Mouse (Mus musculus) heart, postnatal 4 days (tissue): Measurements from ENCODE around the gene Stat5b. TPM values are rescaled to one million over a fixed set of nuclear protein-coding genes. Genes with fewer than 3 reads are reported as not detected.

Experiments
- DNase-seq: peaks from one replicate; pipeline ENCODE4 v3.0.0; 2021
- total RNA-seq, 2 experiments: library from RNA; stranded (reverse); gene quantifications; 2 replicates each; pipeline ENCODE4 v1.2.3; 2021

Stat5b gene
- total RNA-seq, 2 experiments from 2014 or later, result 45.4 to 52.4 TPM

DNA sequence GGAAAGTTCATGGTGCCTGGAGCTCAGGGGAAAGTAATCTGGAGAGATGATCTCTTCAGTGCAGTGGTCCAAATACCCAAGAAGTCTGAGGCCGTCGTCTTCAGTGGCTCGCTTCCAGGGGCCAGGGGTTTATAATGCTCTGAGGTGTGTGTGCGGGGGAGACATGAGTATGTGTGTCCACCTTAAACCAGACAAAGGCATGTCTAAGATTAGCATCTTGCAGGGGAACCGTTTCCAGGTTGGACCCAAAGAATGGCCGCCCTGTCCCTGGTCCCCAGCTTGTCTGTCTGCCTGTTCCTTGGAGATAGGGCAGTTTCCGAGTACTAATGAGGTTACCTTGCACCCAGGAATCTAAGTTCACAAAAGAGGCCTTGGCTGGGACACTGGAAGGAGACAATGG lies 87.7 kb downstream of the Stat5b start, which contains the start of gene Hcrt:
TSS of gene Hcrt (minus strand) at position 101 of the 400 bp plus-strand sequence.
- no peak for DNase-seq

DNA sequence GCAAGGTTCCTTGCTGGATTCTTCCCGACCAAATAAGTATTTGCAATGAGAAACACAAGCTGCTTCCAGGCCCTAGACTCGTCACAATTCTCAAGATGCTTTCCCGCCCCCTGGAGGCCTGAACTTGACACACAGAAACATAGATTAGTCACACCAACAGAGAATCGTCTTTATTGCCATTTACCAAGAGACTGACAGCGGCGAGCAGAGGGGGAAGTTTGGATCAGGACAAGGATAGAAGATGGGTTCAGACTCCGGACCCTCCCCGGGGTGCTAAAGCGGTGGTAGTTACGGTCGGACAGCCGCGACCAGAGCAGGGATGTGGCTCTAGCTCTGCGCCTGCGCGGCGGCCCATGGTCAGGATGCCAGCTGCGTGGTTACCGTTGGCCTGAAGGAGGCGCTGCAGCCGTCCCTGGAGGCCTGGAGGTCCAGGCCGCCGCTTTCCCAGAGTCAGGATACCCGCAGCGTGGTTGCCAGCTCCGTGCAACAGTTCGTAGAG lies 88.9 kb downstream of the Stat5b start:
- peak; percentile 95 for DNase-seq

DNA sequence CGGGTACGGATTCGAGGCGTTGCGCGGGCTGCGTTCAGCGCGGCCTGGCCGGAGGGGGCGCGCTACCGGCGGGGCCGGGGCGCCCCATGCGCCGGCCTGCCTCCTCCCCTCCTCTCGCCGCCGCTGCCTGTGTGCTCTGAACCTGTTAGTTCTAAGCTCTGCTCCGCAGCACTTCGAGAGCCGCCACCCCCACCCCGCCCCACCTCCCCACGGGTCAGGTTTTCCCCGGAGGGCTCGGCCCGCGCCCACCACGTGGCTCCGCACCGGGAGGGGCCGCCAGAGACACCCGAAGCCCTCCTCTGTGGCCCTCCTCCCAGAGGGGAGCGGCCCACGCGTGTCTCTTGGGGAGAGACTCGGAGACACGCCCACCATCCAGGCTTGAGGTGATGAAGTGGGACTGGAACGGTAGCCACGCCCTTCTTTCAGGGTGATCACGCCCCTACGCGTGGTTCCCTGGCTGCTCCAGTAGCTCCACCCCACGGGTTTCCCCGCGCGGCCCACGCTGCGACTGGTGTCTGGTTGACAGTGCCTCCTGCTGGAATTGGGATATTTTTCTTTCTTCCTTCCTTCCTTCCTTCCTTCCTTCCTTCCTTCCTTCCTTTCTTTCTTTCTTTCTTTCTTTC lies 90.8 kb downstream of the Stat5b start, which contains the start of gene Kcnh4:
TSS of gene Kcnh4 (minus strand) at position 332 of the 623 bp plus-strand sequence.
- peak; percentile 47 for DNase-seq

DNA sequence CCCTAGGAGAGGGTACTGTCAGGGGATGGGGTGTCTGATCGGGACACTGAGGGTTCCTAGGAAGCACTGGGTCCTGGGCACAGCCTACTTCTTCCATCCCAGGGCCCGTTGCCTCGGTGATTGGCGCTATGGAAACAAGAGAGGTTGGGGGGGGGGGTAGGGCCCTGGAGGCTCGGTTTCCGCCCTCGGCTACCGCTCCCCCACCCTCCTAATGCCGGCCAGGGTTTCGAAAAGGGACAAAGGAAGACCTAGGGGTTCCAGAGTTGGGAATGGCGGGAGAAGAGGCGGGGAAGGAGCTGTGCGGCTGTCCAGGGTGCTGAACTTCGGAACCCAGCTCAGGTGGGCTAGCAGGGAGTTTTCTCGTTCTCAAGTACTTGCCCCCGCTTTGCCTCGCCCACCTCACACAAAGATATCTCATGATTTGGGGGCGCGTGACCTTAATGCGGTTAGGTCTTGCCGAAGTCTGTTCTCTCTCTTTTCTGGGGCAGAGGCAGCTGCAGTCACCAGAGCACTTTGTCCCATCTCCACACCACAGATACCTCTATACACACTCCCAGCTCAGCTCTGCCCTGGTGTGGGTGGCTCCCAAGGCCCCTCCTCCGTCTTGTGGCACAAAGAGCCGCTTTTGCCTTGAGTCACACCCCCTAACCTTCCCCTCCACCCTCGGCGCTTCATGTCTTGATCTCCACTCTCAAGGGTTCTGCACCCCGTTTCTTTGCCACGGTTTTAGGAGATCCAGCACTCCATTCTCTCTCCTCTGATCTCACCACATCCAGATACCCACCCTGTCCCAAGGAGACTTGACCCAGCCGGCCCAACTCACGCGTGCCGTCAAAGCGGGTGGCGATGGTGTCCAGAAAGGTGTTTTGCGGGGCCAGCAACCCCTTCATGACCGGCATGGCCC lies 91.6 kb downstream of the Stat5b start:
- peak; percentile 76 for DNase-seq

DNA sequence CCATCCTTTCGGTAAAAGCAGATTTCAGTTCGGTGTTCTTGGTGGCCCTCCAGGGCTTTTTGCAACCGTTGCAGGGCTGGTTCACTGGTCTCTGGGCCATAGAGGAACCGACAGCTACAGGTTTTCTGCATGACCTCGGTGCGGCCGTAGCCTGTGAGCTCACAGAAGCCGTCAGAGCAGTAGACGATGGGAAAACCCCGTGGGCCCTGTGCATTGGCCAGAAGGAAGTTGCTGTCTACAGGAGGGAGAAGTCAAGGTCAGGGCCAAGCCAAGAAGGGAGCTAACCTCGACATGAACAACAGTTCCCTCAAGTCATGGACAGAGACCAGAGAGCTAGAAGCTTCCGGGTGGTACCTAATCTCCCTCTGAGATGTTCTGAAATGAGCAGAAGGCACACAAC lies 93.0 kb downstream of the Stat5b start:
- no peak for DNase-seq

DNA sequence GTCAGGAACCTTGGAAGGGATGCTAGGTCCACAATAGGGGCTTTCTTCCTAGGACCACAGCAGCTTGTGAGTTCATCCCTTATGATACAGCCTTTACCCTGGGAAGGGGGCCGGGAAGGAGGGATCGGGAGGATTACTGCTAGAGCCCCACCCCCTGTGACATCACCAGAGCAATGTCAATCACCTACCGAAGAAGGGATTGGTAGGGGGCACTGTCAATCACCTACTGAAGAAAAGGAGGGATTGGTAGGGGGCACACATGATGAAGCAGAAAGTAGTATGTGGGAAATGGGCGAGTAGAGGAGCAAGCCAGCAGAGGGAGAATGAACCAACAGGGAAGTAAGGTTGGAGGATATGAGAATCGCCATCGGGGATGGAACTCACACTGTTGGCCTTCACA lies 94.0 kb downstream of the Stat5b start:
- no peak for DNase-seq

DNA sequence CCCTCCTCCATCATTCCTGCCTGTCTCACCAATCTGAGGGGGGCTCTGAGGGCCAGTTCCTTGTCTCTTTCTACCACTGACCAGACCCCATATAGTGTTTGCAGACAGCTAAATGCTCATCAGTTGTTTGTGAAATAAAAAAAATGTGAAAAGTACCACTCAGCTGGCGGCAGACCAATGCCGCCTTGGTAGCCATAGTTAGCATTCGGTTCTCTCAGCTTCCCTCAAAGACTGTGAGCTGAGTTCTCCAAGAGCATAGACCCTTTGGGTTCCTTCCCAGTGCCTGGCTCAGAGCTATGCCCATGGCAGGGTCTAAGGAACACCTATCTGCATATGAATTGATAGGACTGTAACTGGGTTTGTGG lies 95.8 kb downstream of the Stat5b start:
- no peak for DNase-seq

DNA sequence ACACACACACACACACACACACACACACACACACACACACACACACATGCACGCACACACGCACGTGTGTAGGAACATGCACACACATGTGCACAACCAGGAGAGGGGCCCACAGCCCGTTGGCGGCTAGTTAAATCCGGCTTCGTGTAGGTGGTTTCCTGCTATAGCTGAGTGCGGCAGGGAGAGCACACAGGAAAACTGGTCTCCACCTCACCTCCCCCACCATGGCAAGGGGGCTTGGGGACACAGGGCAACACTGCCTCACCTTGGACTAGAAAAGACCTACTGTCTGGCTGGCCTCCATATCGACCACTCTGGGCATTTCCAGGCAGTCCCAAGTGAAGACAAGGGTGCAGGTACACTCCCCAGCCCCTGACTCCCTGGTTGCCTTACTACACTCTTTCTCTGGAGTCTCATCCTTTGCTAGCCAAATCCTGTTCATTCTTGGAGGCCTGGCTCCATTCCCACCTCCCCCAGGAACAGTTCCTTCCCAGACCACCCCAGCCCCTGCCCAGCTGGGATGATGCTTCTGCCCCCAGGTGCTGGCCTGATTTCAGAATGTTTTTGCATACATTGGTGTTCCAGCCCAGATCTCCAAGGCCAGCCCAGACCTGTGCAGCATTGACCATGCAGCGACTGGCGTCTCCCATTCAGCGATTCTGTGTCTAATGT lies 96.4 kb downstream of the Stat5b start:
- no peak for DNase-seq

DNA sequence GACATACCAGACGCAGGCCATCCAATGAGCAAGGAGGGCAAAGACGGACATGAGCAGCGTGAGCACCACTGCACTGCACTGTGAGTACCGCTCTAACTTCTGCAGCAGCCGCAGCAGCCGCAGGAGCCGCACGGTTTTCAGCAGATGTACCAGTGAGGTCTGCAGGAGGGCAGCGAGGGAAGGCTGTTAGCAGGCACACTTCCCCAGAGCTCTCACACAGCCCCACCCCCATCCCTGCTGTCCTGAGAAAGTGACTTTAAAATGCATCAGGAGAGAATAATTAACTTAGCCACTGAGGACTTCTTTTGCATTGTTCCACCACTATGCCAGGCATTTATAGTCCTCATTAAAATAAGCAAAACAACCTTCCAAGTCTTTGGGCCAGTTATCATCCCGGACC lies 98.2 kb downstream of the Stat5b start:
- no peak for DNase-seq

DNA sequence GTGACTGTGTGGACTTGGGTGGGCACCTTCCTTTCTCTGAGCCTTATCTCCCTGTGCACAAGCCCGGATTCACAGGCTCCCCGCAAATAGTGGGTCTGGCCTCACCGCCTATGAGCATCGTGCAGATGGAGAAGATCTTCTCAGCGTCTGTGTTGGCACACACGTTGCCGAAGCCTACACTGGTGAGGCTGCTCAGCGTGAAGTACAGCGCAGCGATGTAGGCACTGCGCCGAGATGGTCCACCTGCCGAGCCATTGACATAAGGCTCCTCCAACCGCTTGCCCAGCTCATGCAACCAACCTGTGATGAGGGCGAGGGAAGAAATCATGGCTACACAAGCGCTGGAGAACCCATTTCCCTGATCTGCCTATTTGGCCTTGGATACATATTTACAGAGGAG lies 100.4 kb downstream of the Stat5b start:
- DNase-seq, result no peak

DNA sequence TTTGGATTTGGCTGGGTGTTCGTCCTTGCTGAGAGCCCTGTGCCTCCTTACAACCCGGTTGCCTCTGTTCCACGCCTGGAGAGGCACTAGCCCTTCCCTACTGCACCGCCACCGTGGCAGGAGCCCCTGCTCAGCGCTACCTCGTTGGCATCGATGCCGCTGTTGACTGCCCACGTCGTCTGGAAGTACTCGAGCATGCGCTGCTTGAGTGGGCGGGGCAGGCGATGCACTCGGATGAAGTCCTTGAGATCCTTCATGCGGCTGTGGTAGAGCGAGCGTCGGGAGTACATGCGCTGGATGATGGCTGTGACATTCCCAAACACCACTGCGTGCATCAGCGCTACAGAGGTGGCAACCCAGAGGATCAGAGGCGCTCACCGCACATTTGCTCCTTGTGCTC lies 101.1 kb downstream of the Stat5b start:
- no peak for DNase-seq

DNA sequence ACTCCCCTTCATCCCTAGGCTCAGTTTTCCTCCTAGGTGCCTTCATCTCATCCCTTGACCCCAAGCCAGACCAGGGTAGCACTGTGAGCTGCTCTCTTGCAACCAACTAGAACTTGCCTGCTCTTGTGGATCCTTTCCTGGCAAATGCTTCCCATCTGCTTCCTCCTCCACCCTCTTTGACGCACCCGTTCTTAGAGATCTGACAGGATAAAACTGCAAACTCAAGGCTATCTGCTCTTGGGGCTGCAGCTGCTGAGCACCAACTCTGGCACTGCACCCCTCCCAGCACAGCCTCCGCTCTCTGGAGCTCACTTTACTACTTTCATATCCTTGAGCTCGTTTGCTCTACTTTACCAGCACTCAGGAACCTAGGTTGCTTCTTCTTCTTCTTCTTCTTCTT lies 101.9 kb downstream of the Stat5b start:
- DNase-seq, result no peak

DNA sequence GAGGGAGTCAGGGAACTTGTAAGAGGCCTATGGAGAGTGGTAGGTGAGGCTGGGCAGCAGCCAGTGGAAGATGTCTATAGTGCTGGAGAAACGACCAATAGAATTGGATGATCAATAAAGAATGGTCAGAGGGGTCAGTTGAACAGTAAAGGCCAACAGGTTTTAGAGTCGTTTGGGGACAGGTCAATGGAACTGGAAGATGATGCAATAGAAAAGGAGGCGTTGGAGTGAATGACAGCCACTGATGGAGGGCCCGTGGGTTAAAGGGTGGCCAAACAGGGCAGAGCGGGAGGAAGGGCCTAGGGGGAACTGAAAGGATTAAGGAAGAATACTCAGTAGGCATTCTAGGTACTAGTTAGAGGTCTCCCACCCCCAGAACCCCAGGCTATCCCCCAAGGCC lies 103.4 kb downstream of the Stat5b start:
- no peak for DNase-seq

DNA sequence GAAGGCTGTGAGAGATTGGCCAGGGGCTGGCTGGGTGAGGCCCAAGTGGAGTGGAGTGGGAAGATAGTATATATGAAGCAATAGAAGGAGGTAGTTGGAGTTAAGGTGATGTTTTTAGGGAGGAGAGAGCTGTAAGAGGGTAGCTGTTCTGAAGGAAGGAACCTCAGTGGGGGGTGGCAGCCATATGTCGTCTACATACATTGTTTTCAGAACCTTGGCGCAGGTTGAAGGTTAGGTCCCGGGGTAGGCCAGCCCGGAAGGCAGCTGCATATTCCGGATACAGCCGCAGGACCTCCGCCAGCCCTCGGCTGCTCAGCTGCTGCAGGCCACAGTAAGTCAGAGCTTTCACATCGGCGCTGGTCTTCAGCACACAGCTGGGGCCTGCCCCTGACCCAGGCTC lies 104.0 kb downstream of the Stat5b start:
- no peak for DNase-seq

DNA sequence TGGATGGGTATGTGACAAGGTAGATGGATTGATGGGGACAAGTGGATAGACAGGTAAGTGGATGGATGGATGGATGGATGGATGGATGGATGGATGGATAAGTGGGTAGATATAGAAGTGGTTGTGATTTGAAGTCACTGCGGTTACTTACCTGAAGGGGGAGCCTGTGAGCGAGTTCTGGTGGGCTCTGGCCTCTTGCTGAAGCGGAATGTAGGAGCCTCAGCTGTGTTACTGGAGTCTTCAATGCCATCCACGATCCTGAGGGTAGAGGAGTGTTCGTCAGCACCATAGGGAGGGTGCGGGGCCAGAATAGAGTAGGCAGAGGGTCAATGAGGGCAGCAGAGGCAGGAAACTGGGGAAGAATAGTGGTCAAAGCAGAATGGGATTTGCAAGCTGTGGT lies 105.4 kb downstream of the Stat5b start:
- peak; percentile 62 for DNase-seq

DNA sequence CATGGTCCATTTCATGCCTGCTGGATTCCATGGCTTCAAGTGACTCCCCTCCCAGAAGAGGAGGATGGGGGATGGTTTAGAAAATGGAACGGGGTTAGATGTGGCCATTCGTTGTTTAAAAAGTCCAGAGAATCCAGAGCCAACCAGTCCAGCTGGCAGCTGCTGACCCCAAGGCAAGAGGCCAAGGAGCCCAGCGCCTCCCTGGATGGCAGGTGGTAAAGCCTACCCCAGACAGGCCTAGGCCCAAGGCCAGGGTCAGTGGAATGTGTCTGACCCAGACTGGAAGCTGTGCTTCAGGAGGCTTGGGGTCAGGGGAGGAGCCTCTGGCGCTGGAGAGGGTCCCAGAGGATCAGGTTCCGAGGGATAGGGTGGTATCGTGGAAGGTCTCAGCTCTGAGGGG lies 109.2 kb downstream of the Stat5b start:
- DNase-seq, result peak; percentile 50

DNA sequence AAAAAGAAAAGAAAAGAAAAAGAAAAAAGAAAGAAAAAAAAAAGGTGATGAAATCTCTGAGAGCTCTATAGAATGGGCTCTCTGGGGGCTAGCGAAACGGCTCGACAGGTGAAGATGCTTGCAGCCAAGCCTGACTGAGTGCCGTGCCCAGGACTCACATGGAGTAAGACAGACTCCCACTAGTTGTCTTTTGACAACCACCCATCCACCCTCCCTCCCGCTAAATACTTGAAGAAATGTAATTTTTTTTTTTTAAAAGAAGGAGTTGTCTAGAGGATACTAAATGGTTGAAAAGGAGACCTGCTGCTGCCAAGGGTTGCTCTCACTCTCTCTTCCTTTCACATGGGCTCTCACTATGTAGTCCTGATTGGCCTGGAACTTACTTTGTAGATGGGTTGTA lies 111.8 kb downstream of the Stat5b start:
- DNase-seq, result no peak

DNA sequence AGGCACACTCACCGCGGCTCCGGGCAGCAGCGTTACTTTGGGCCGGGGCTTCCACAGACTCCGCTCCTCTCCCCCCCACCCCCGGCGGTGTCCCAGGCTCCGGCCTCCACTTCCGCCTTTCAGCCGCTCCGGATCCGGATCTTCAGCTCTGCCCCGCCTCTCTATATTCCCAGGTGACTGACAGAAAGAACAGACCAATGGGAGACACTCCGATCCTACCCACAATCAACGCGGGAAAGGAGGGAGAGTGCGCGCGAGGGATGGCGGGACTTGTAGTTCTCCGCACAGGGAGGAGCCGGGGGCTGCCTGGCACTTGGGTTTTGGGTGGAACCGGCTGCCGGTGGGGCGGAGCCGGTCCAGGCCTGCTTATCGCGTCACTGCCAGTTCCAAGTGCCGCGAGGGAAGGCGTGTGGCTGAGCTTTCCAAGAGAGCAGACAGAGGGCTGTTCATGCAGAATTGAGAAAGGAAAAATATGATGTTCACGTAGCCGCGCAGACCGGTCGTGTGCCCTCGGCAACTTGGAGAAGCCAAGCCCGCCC lies 112.4 kb downstream of the Stat5b start, which contains the start of gene Rab5c:
TSS of gene Rab5c (minus strand) at position 150 of the 539 bp plus-strand sequence.
- DNase-seq, result peak; percentile 98

DNA sequence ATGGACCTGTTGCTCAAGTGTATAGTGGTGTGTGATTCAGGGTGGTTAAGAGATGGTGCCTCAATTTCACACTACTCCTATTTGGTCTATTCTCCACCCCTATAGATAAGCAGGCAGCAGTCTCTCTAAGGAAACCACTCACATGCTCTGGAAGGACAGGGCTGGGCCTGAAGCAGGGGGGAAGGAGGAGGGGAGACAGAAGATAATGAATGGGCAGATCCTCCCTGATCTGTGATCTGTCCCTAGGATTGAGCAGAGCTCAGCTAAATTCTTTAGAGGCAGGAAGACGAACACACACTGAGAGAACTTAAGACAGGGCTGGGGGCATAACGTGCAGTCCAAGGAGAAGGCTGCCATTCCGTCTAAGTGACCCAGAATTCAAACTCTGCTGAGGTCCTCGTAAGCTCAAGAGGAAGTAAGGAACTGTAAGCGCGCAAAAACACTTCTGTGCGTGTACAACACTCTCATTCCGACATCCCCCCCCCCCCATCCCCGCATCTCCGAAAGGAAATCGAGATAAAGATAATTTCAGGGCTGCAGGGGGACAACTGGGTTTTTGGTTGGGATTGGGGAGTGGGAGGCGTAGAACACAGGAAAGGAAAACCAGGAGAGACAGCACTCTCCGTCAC lies 113.3 kb downstream of the Stat5b start:
- DNase-seq, result no peak

DNA sequence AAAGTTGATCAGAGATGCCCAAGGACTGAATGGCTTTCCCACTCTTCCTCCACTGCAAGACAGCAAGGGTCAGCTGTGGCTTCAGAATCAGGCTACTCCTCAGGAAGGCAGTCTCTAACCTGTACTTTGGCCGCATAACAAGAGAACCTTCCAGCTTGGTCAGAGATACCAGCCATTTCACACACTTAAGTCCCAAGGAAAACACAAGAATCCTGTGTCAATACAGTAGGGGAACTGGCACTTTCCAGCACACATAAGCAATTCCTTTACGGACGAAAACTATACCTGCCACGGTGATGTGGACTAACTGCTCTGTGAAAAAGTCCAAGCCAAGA lies 113.8 kb downstream of the Stat5b start:
- DNase-seq, result no peak

DNA sequence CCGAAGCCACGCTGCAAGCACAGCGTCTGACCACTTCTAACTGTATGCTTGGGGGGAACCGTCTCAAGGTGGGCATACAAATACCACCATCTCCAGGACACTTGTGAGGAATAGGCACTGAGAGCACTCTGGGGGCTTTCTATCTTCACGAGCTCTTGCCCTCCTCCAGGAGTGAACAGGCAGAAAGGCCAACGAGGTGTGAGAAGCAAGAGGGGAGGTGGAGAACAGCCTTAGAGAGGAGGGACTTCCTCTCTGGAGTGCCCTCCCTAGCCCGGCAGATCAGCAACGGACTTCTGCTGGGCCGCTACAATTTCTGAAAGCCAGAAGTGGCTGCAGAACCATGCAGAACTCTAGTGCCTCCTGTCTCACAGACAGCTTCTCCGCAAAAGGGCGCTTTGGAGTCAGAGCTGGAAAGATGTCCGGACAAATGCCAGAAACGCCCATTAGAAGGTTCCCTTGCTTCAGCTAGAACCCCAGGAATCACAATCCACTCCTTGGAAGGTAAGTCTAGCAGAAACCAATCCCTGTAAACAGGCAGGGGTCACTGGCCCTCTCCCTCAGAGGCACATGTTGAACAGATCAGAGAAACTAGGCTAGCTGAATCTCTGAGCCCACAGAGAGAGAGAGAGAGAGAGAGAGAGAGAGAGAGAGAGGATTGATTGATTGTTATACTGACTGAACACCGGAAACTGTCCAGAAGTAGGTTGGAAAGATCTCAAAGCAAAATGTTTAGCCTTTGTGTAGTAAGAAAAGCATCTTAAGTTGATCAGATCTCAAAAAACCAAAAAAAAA lies 114.4 kb downstream of the Stat5b start:
- no peak for DNase-seq
